Mouse (Mus musculus) myocyte (in vitro differentiated cells): ENCODE measurements at regions not wholly inside any gene's neighbourhood (a gene's known extent, or its start where the extent isn't known, plus 50 kb on each side); places are given as distances from the start of the nearest gene placed in this dataset.

Experiments
- H3K27me3 ChIP-seq: one replicate; pipeline ENCODE4 v1.6.1; 2011; ENCODE audit not compliant: control insufficient read depth, insufficient read depth, insufficient read length
- H3K36me3 ChIP-seq: one replicate; pipeline ENCODE4 v1.6.1; 2011; ENCODE audit not compliant: control insufficient read depth, insufficient read depth
- H3K4me2 ChIP-seq: one replicate; pipeline ENCODE4 v1.6.1; 2011; ENCODE audit warnings: low read depth, control low read depth
- H3K4me3 ChIP-seq: one replicate; pipeline ENCODE4 v1.5.1; 2011; ENCODE audit warnings: mild to moderate bottlenecking, control low read depth, moderate library complexity
- H3K79me2 ChIP-seq: one replicate; pipeline ENCODE4 v1.6.1; 2011; ENCODE audit not compliant: control insufficient read depth, insufficient read depth
- H3ac ChIP-seq: one replicate; pipeline ENCODE4 v1.6.1; 2011; ENCODE audit not compliant: control insufficient read depth, insufficient read length
- CEBPB ChIP-seq: IDR thresholded peaks from 2 replicates; pipeline ENCODE4 v1.6.1; 2011; ENCODE audit warnings: mild to moderate bottlenecking, moderate library complexity; ENCODE audit not compliant: poor library complexity, insufficient read depth, severe bottlenecking
- E2F4 ChIP-seq: IDR thresholded peaks from one replicate; pipeline ENCODE4 v1.6.1; 2011; ENCODE audit warnings: mild to moderate bottlenecking, control low read depth, moderate library complexity; ENCODE audit not compliant: insufficient read depth
- MAX ChIP-seq: IDR thresholded peaks from one replicate; pipeline ENCODE4 v1.6.1; 2011; ENCODE audit warnings: low read depth, mild to moderate bottlenecking, control low read depth
- MYOD1 ChIP-seq, 3 experiments: IDR thresholded peaks; one replicate each; pipeline ENCODE4 v1.6.1; 2011; ENCODE audit warnings: control low read depth in 2 of 3, low read depth in 2 of 3, mild to moderate bottlenecking in 2 of 3, moderate library complexity in 1 of 3; ENCODE audit not compliant: insufficient read length in 2 of 3, control insufficient read depth in 1 of 3
- MYOG ChIP-seq, 3 experiments: IDR thresholded peaks; one replicate each; pipeline ENCODE4 v1.6.1; 2011; ENCODE audit warnings: control low read depth in 2 of 3, low read depth in 2 of 3, mild to moderate bottlenecking in 2 of 3; ENCODE audit not compliant: insufficient read length in 2 of 3, control insufficient read depth in 1 of 3, insufficient read depth in 1 of 3
- POLR2A ChIP-seq: IDR thresholded peaks from one replicate; pipeline ENCODE4 v1.6.1; 2011; ENCODE audit warnings: low read depth, mild to moderate bottlenecking, control low read depth, moderate library complexity; ENCODE audit not compliant: insufficient read length
- POLR2AphosphoS2 ChIP-seq: IDR thresholded peaks from one replicate; pipeline ENCODE4 v1.6.1; 2011; ENCODE audit warnings: low read depth, control low read depth; ENCODE audit not compliant: insufficient read length
- REST ChIP-seq: IDR thresholded peaks from one replicate; pipeline ENCODE4 v1.6.1; 2011; ENCODE audit warnings: mild to moderate bottlenecking, control low read depth, moderate library complexity; ENCODE audit not compliant: insufficient read depth, insufficient read length
- SRF ChIP-seq: IDR thresholded peaks from one replicate; pipeline ENCODE4 v1.6.1; 2011; ENCODE audit warnings: low read depth; ENCODE audit not compliant: control insufficient read depth, insufficient read length
- TCF12 ChIP-seq: IDR thresholded peaks from one replicate; pipeline ENCODE4 v1.6.1; 2011; ENCODE audit warnings: mild to moderate bottlenecking, control low read depth; ENCODE audit not compliant: poor library complexity, insufficient read depth, severe bottlenecking
- TCF3 ChIP-seq: IDR thresholded peaks from one replicate; pipeline ENCODE4 v1.6.1; 2011; ENCODE audit warnings: low read depth, control low read depth; ENCODE audit not compliant: insufficient read length
- USF1 ChIP-seq: IDR thresholded peaks from one replicate; pipeline ENCODE4 v1.6.1; 2011; ENCODE audit warnings: low read depth, mild to moderate bottlenecking, control low read depth, moderate library complexity

DNA sequence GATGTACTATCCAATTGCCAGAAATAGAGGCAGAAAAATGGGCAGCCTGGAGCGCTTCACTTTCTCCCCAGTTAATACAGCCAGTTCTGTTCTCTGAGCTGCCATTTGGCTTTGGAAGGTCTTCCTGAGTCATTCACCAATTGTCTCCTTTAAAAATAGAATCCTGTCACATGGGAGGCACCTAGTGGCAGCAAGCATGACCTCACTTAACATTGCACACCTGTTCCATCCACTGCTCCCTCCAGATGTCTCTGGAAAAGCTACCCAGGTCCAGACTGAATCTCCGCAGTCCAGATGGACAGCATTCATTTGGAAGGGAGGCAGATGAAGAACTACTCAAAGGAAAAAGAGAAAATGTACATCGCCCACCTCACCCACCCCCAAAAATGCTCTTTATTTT lies 73.9 kb upstream of the Spag17 start:
- no peaks in the 10 kb centered on the region for H3K36me3 ChIP-seq
- H3K27me3 ChIP-seq, result no peaks in the 10 kb centered on the region
- H3ac ChIP-seq, result no peak overlapping the region
- H3K4me2 ChIP-seq, result peak overlapping the region; percentile 8
- TF ChIP-seq TCF12 (peak; percentile 63), POLR2AphosphoS2 (no peak), CEBPB (no peak), SRF (no peak), MYOD1 (IDR thresholded peaks at IDR 0.05; ENCODE audit: control insufficient read depth in 1 of 3, insufficient read length in 2 of 3, low read depth in 2 of 3) (peak in 2 of 3 experiments; percentile 70 to 93), POLR2A (no peak), TCF3 (no peak), MAX (no peak), E2F4 (no peak), MYOG (IDR thresholded peaks at IDR 0.05; ENCODE audit: control insufficient read depth in 1 of 3, insufficient read depth in 1 of 3, insufficient read length in 2 of 3, low read depth in 2 of 3) (peak in 2 of 3 experiments; percentile 68 to 76), REST (no peak), USF1 (peak; percentile 49)
- H3K4me3 ChIP-seq, result no peak overlapping the region
- H3K79me2 ChIP-seq, result no peaks in the 10 kb centered on the region

- no peaks in the 10 kb centered on the region for H3K36me3 ChIP-seq
- no peak overlapping the region for H3ac ChIP-seq
- no peak overlapping the region for H3K4me3 ChIP-seq
- TF ChIP-seq MYOG (IDR thresholded peaks at IDR 0.05; ENCODE audit: control insufficient read depth in 1 of 3, insufficient read depth in 1 of 3, insufficient read length in 2 of 3, low read depth in 2 of 3) (no peak), CEBPB (no peak), TCF12 (no peak), POLR2A (no peak), REST (no peak), USF1 (no peak), E2F4 (no peak), TCF3 (no peak), MYOD1 (IDR thresholded peaks at IDR 0.05; ENCODE audit: control insufficient read depth in 1 of 3, insufficient read length in 2 of 3, low read depth in 2 of 3) (no peak), SRF (no peak), POLR2AphosphoS2 (no peak), MAX (no peak)
- H3K27me3 ChIP-seq, result no peaks in the 10 kb centered on the region
- no peak overlapping the region for H3K4me2 ChIP-seq
- no peaks in the 10 kb centered on the region for H3K79me2 ChIP-seq
These were observed 72.4 kb upstream of the Spag17 start for GRCm38 (mm10) chr3:99812836-99813235.

DNA sequence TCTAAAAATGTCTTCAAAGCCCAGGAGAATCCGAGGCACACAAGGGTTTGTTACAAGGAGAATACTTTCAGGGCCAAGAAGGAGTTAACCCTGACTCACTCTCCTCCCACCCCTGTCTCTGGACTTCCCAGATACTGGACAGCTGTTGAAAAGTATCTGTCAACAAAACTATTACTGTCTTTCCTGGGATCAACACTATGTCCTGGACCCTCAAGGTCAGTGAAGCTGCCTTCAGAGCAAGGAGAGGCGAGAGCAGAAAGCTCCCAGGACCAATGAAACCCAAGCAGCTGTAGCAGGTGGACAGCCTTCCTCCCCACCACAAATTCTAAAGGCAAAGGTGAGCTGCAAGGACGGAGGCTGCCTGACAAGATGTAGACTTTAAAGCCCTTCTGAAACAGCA lies 70.1 kb upstream of the Spag17 start:
- TF ChIP-seq MYOG (IDR thresholded peaks at IDR 0.05; ENCODE audit: control insufficient read depth in 1 of 3, insufficient read depth in 1 of 3, insufficient read length in 2 of 3, low read depth in 2 of 3) (peak in 2 of 3 experiments; percentile 58 to 64), TCF3 (no peak), TCF12 (peak; percentile 56), MYOD1 (IDR thresholded peaks at IDR 0.05; ENCODE audit: control insufficient read depth in 1 of 3, insufficient read length in 2 of 3, low read depth in 2 of 3) (peak; percentile 46 to 87 (median 82)), POLR2AphosphoS2 (no peak)
- no peak overlapping the region for H3ac ChIP-seq
- H3K4me2 ChIP-seq, result peak overlapping the region; percentile 52
- H3K36me3 ChIP-seq, result no peaks in the 10 kb centered on the region
- no peaks in the 10 kb centered on the region for H3K27me3 ChIP-seq
- H3K79me2 ChIP-seq, result no peaks in the 10 kb centered on the region
- H3K4me3 ChIP-seq, result no peak overlapping the region

- TF ChIP-seq E2F4 (no peak), USF1 (no peak), REST (no peak), MYOD1 (IDR thresholded peaks at IDR 0.05; ENCODE audit: control insufficient read depth in 1 of 3, insufficient read length in 2 of 3, low read depth in 2 of 3) (no peak)
- no peaks in the 10 kb centered on the region for H3K36me3 ChIP-seq
- H3K4me2 ChIP-seq, result no peak overlapping the region
- H3ac ChIP-seq, result no peak overlapping the region
- H3K27me3 ChIP-seq, result no peaks in the 10 kb centered on the region
- H3K79me2 ChIP-seq, result no peaks in the 10 kb centered on the region
- no peak overlapping the region for H3K4me3 ChIP-seq
These were observed 67.2 kb upstream of the Spag17 start for GRCm38 (mm10) chr3:99817965-99818364.

- H3K36me3 ChIP-seq, result no peaks in the 10 kb centered on the region
- H3K4me2 ChIP-seq, result no peak overlapping the region
- H3ac ChIP-seq, result no peak overlapping the region
- TF ChIP-seq MYOD1 (IDR thresholded peaks at IDR 0.05; ENCODE audit: control insufficient read depth in 1 of 3, insufficient read length in 2 of 3, low read depth in 2 of 3), result peak in 1 of 3 experiments; percentile 69
- no peak for TF ChIP-seq TCF12
- peak in 1 of 3 experiments; percentile 48 for TF ChIP-seq MYOG (IDR thresholded peaks at IDR 0.05; ENCODE audit: control insufficient read depth in 1 of 3, insufficient read depth in 1 of 3, insufficient read length in 2 of 3, low read depth in 2 of 3)
- H3K4me3 ChIP-seq, result no peak overlapping the region
- no peaks in the 10 kb centered on the region for H3K27me3 ChIP-seq
- no peaks in the 10 kb centered on the region for H3K79me2 ChIP-seq
These were observed 62.5 kb upstream of the Spag17 start for GRCm38 (mm10) chr3:99822735-99823134.
